Mouse (Mus musculus) ES-E14 (cell line): ENCODE data around the gene Olfr1218. TPM values are rescaled to one million over a fixed set of nuclear protein-coding genes. Genes with fewer than 3 reads are reported as not detected.

Experiments used
- DNase-seq: peaks from one replicate; pipeline ENCODE4 v3.0.0-alpha.2; 2013; ENCODE audit warnings: low read depth, low spot score
- H3K27ac ChIP-seq: 2 replicates; pipeline ENCODE4 v1.5.1; 2012; ENCODE audit warnings: low read depth, mild to moderate bottlenecking, low read length, moderate library complexity, mixed read lengths; ENCODE audit not compliant: poor library complexity, insufficient read depth, severe bottlenecking
- H3K36me3 ChIP-seq: 2 replicates; pipeline ENCODE4 v1.6.1; 2012; ENCODE audit warnings: mild to moderate bottlenecking, low read length, moderate library complexity, mixed read lengths; ENCODE audit not compliant: control insufficient read depth, poor library complexity, insufficient read depth, severe bottlenecking
- H3K4me1 ChIP-seq, 2 experiments: fragments of 150-350 bp in 1 of 2; sonication (generic) in 1 of 2; 2 replicates each; pipeline ENCODE4 v1.6.1; 2012; ENCODE audit warnings: low read length in 2 of 2, mild to moderate bottlenecking in 1 of 2, mixed read lengths in 1 of 2; ENCODE audit not compliant: control insufficient read depth in 2 of 2, insufficient read depth in 2 of 2, poor library complexity in 1 of 2
- H3K4me3 ChIP-seq, 2 experiments: fragments of 150-350 bp in 1 of 2; sonication (generic) in 1 of 2; 2 replicates each; pipeline ENCODE4 v1.5.1; 2012; ENCODE audit warnings: low read length in 2 of 2, low read depth in 1 of 2, mild to moderate bottlenecking in 1 of 2, mixed read lengths in 1 of 2; ENCODE audit not compliant: insufficient read depth in 1 of 2, poor library complexity in 1 of 2, severe bottlenecking in 1 of 2
- H3K9ac ChIP-seq: 2 replicates; pipeline ENCODE4 v1.6.1; 2012; ENCODE audit warnings: low read depth, mild to moderate bottlenecking, low read length, mixed read lengths; ENCODE audit not compliant: poor library complexity, insufficient read depth, severe bottlenecking
- H3K9me3 ChIP-seq: fragments of 150-350 bp; sonication (generic); 2 replicates; pipeline ENCODE4 v1.6.1; 2012; ENCODE audit warnings: low read depth, mild to moderate bottlenecking, low read length; ENCODE audit not compliant: control insufficient read depth, insufficient read depth
- CHD2 ChIP-seq: IDR thresholded peaks from 2 replicates; pipeline ENCODE4 v1.6.1; 2014; ENCODE audit warnings: mild to moderate bottlenecking, low read depth, low read length, inconsistent platforms
- HCFC1 ChIP-seq: IDR thresholded peaks from 2 replicates; pipeline ENCODE4 v1.6.1; 2012; ENCODE audit warnings: low read length, inconsistent platforms, borderline replicate concordance; ENCODE audit not compliant: insufficient read depth
- MAFK ChIP-seq: IDR thresholded peaks from 2 replicates; pipeline ENCODE4 v1.6.1; 2014; ENCODE audit warnings: mild to moderate bottlenecking, low read depth, low read length, inconsistent platforms; ENCODE audit not compliant: insufficient read depth
- ZC3H11A ChIP-seq: IDR thresholded peaks from 2 replicates; pipeline ENCODE4 v1.6.1; 2012; ENCODE audit warnings: low read depth, mild to moderate bottlenecking, inconsistent platforms, low read length, borderline replicate concordance
- ZNF384 ChIP-seq: IDR thresholded peaks from 2 replicates; pipeline ENCODE4 v1.6.1; 2012; ENCODE audit warnings: low read depth, low read length, inconsistent platforms
- in situ Hi-C, 2 experiments: fragments of 600-800 bp; cut with MboI; formaldehyde crosslinking; loops; one replicate each; pipeline ENCODE4 v1.15.1; 2025; ENCODE audit warnings: low sequenced_read_pairs in 2 of 2, inconsistent platforms in 1 of 2; ENCODE audit not compliant: unreplicated experiment in 2 of 2
- total RNA-seq: library from RNA; depleted of rRNA; stranded (reverse); fragments of 300-350 nt; gene quantifications from 2 replicates; pipeline ENCODE4 v1.2.3, GENCODE M21; 2012; rRNA removed

Gene Olfr1218
- total RNA-seq, result not detected in 2 replicates

DNA sequence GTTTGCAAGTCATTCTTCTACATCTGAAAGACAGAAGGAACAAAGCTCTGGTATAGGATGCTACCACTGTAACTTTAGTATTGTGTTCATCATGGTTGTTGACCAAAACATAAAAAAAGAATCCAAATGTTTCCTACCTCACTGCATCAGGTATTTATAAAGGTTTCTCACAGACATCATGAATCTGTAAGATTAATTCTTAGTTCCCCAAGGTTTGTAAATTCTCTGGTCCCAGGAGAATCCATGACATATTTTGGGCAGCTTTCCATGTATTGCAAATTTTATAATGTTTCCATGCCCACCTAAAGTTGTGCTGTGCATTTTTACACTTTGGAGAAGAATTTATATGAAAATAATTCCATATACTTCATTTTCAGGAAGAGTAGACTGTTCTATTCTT lies at the start of gene Olfr1218:
TSS of gene Olfr1218 (minus strand) at position 101 of the 400 bp plus-strand sequence.
- TF ChIP-seq ZNF384 (no peak), MAFK (no peak), CHD2 (no peak), ZC3H11A (no peak), HCFC1 (no peak)
- Histone ChIP-seq H3K4me3 (no peak within 1 kb of the TSS), H3K27ac (no peak within 1 kb of the TSS), H3K4me1 (no peaks in the 10 kb centered on the region), H3K9me3 (no peaks in the 10 kb centered on the region), H3K9ac (no peak within 1 kb of the TSS), H3K36me3 (no peaks in the 10 kb centered on the region)
- in situ Hi-C loops, result no loop called here
- no peak for DNase-seq

DNA sequence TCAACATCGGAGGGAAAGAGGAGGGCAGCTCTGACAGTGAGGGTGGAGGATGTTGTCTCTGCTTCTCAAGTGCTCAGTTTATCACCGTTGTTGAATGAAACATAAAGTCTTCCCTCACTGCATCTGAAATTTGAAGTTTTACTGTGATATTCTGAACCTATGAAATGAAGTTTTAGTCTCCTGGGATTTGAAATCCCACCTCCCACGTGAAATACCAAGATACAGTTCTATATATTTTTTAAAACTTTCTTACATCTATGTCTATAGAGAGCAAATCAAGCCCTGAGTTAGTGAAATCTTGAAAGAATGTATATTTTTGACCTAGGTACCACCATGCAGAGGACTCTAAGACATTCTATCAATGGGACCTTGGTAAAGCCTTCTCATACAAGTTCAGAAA lies 45.7 kb upstream of the Olfr1218 start, which contains the start of gene Olfr1220:
TSS of gene Olfr1220 (minus strand) at position 101 of the 400 bp plus-strand sequence.
- TF ChIP-seq HCFC1, result no peak
- no peak for TF ChIP-seq ZC3H11A
- no peak for TF ChIP-seq CHD2
- no peak for TF ChIP-seq ZNF384
- TF ChIP-seq MAFK, result no peak
- no peak within 1 kb of the TSS for H3K9ac ChIP-seq
- H3K27ac ChIP-seq, result no peak within 1 kb of the TSS
- DNase-seq, result no peak
- no peaks in the 10 kb centered on the region for H3K9me3 ChIP-seq
- H3K4me1 ChIP-seq, result no peaks in the 10 kb centered on the region
- H3K4me3 ChIP-seq, result no peak within 1 kb of the TSS
- no peaks in the 10 kb centered on the region for H3K36me3 ChIP-seq
- in situ Hi-C loops, result no loop called here

DNA sequence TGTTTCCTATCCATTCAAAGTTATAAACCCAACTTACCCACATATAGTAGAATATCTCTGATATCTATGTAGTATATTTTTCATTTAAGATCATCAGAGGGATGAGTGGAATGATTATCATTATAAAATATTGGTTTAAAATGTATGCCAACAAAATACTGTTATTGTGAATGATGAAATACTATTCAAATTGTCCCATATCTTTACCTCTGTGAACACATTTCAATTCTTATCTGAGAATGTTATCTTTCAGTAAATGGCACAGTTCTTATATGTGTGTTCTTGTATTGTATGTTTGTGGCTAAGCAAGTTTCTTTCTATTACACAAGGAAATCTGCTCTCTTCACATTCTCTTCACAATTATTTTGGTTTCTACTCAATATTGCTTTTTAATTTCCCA lies 44.7 kb upstream of the Olfr1218 start:
- Histone ChIP-seq H3K27ac (no peak overlapping the region), H3K4me1 (no peaks in the 10 kb centered on the region), H3K9ac (no peak overlapping the region), H3K9me3 (no peaks in the 10 kb centered on the region), H3K4me3 (no peak overlapping the region), H3K36me3 (no peaks in the 10 kb centered on the region)
- in situ Hi-C loops, result no loop called here
- no peak for DNase-seq
- TF ChIP-seq CHD2, result no peak
- no peak for TF ChIP-seq HCFC1
- TF ChIP-seq MAFK, result no peak
- TF ChIP-seq ZC3H11A, result no peak
- no peak for TF ChIP-seq ZNF384

DNA sequence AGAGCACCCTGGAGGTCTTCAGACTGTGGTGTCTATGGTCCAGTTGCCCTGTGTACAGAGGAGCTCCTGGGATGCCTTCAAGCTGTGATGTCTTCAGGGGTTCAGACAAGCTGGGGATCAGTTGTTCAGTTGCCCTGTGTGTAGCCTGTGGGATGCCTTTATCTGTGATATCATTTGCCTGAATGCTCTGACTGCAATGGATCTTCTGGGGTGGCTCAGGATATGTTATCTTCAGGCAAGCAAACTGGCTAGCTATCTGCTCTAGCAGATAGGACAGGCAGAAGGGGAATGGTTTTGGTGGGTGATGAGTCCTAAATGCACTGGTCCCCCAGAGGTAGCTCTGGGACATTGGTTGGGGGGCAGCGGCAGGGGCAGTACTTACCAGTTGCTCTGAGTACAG lies 32.9 kb upstream of the Olfr1218 start:
- Histone ChIP-seq H3K4me3 (no peak overlapping the region), H3K9ac (no peak overlapping the region), H3K27ac (no peak overlapping the region), H3K36me3 (no peaks in the 10 kb centered on the region), H3K4me1 (no peaks in the 10 kb centered on the region), H3K9me3 (no peaks in the 10 kb centered on the region)
- in situ Hi-C loops, result no loop called here
- TF ChIP-seq CHD2, result no peak
- TF ChIP-seq MAFK, result no peak
- no peak for TF ChIP-seq ZC3H11A
- no peak for TF ChIP-seq ZNF384
- TF ChIP-seq HCFC1, result no peak
- no peak for DNase-seq

DNA sequence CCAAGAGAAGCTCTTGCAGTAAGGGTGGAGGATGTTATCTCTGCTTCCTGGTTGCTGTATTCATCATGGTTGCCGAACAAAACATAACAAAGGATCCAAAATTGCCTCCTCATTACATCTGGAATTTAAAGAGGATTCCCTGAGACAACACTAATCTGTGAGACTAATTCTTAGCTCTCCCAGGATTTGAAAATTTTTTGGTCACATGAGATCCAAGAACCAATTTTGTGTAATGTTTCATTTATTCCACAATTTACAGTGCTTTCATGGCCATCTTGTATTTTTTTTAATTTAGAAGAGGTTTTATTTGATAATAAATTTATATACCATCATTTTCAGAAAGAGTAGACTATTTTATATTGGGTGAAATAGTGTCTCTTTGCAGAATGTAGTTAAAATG lies 22.4 kb upstream of the Olfr1218 start, which contains the start of gene Olfr1219:
TSS of gene Olfr1219 (minus strand) at position 101 of the 400 bp plus-strand sequence.
- Histone ChIP-seq H3K9me3 (no peaks in the 10 kb centered on the region), H3K36me3 (no peaks in the 10 kb centered on the region), H3K9ac (no peak within 1 kb of the TSS), H3K27ac (no peak within 1 kb of the TSS), H3K4me3 (no peak within 1 kb of the TSS), H3K4me1 (no peaks in the 10 kb centered on the region)
- in situ Hi-C loops, result no loop called here
- TF ChIP-seq MAFK, result no peak
- no peak for TF ChIP-seq HCFC1
- no peak for DNase-seq
